Mouse (Mus musculus) liver, embryonic 14.5 days (tissue): ENCODE results near the gene Celsr2. TPM values are rescaled to one million over a fixed set of nuclear protein-coding genes. Genes with fewer than 3 reads are reported as not detected.

Experiments
- ATAC-seq: fragments of 200-750 bp; cut with Nextera tagmentation; 2 replicates; pipeline ENCODE4 v1.8.0; 2017; ENCODE audit warnings: moderate number of reproducible peaks, mild to moderate bottlenecking, moderate library complexity; ENCODE audit not compliant: insufficient read depth
- DNase-seq, 3 experiments: peaks; one replicate each; pipeline ENCODE4 v3.0.0-alpha.2; 2012 to 2013; ENCODE audit warnings: low read depth in 3 of 3, low spot score in 3 of 3
- H3K27ac ChIP-seq: fragments of 300-500 bp; sonication (generic); 2 replicates; pipeline ENCODE4 v1.5.1; 2014; ENCODE audit warnings: moderate library complexity, mild to moderate bottlenecking, control low read depth, inconsistent platforms
- H3K27me3 ChIP-seq: fragments of 300-500 bp; sonication (generic); 2 replicates; pipeline ENCODE4 v1.6.1; 2014; ENCODE audit warnings: mild to moderate bottlenecking, low read length, moderate library complexity; ENCODE audit not compliant: control insufficient read depth, insufficient read depth
- H3K36me3 ChIP-seq: fragments of 300-500 bp; sonication (generic); replicated peaks from 2 replicates; pipeline ENCODE4 v1.6.1; 2014; ENCODE audit warnings: low read depth; ENCODE audit not compliant: control insufficient read depth, insufficient read depth
- H3K4me1 ChIP-seq, 2 experiments: fragments of 200-500 bp in 1 of 2; fragments of 300-500 bp in 1 of 2; sonication (generic) in 1 of 2; replicated peaks; 2 replicates each; pipeline ENCODE4 v1.6.1; 2012 to 2014; ENCODE audit warnings: antibody characterized with exemption in 1 of 2, inconsistent platforms in 1 of 2, low read length in 1 of 2; ENCODE audit not compliant: control insufficient read depth in 2 of 2, insufficient read depth in 2 of 2
- H3K4me2 ChIP-seq: fragments of 300-500 bp; sonication (generic); 2 replicates; pipeline ENCODE4 v1.6.1; 2014; ENCODE audit warnings: low read depth, mild to moderate bottlenecking, control low read depth, moderate library complexity
- H3K4me3 ChIP-seq, 2 experiments: fragments of 200-500 bp in 1 of 2; fragments of 300-500 bp in 1 of 2; sonication (generic) in 1 of 2; 2 replicates each; pipeline ENCODE4 v1.5.1; 2012 to 2014; ENCODE audit warnings: low read depth in 2 of 2, low read length in 2 of 2, mild to moderate bottlenecking in 2 of 2, control low read depth in 1 of 2, inconsistent platforms in 1 of 2, moderate library complexity in 1 of 2; ENCODE audit not compliant: insufficient read depth in 1 of 2
- H3K9ac ChIP-seq: fragments of 300-500 bp; sonication (generic); replicated peaks from 2 replicates; pipeline ENCODE4 v1.6.1; 2014; ENCODE audit warnings: mild to moderate bottlenecking, control low read depth, moderate library complexity
- H3K9me3 ChIP-seq: fragments of 300-500 bp; sonication (generic); 2 replicates; pipeline ENCODE4 v1.6.1; 2016; ENCODE audit warnings: low read length, mixed read lengths; ENCODE audit not compliant: control insufficient read depth
- CTCF ChIP-seq: IDR thresholded peaks from 2 replicates; pipeline ENCODE4 v1.5.1; 2016; ENCODE audit warnings: antibody characterized with exemption, low read depth, control low read depth
- EP300 ChIP-seq: IDR thresholded peaks from 2 replicates; pipeline ENCODE4 v1.6.1; 2016; ENCODE audit warnings: antibody characterized with exemption, low read depth
- WGBS: fragments of 180-500 bp; shearing (Covaris S2); extraction: QIAGEN DNeasy Blood & Tissue Kit; methylation state at CpG from one replicate; pipeline ENCODE4 v1.1.7; 2014; ENCODE audit not compliant: insufficient replicate concordance; 5-methylcytosine and 5-hydroxymethylcytosine counted together
- polyA plus RNA-seq, 2 experiments: library from polyadenylated mRNA; depleted of rRNA in 1 of 2; stranded (reverse) in 1 of 2; unstranded in 1 of 2; fragments of >200 nt; fragmentation: Nextera tagmentation in 1 of 2; extraction: Ambion mirVana in 1 of 2; gene quantifications; 2 replicates each; pipeline versions ENCODE4 v1.2.1 to v1.2.3; 2012 to 2014

Gene Celsr2
- polyA plus RNA-seq, 2 experiments: 0.22 to 0.38 TPM

- no peak overlapping the region for H3K27ac ChIP-seq
- H3K9ac ChIP-seq: no peak overlapping the region
- WGBS: 53% methylated on average over 14 of the region's 14 CpGs
- H3K4me1 ChIP-seq: no peaks in the 10 kb centered on the region
- DNase-seq (no peak), ATAC-seq (no peak)
- H3K27me3 ChIP-seq: no peaks in the 10 kb centered on the region
- H3K9me3 ChIP-seq: no peaks in the 10 kb centered on the region
- H3K4me2 ChIP-seq: no peak overlapping the region
- no peak for TF ChIP-seq EP300
- no peak for TF ChIP-seq CTCF
- no peaks in the 10 kb centered on the region for H3K36me3 ChIP-seq
- H3K4me3 ChIP-seq: no peak overlapping the region
These were observed 9.6 kb downstream of the Celsr2 start for GRCm38 (mm10) chr3:108405536-108406305.

GRCm38 (mm10) chr3:108402528-108402920, 12.8 kb downstream of the Celsr2 start:
- no peaks in the 10 kb centered on the region for H3K4me1 ChIP-seq
- H3K27ac ChIP-seq: no peak overlapping the region
- no peak for TF ChIP-seq EP300
- no peak for TF ChIP-seq CTCF
- WGBS: 84% methylated on average over 15 of the region's 15 CpGs
- no peak overlapping the region for H3K9ac ChIP-seq
- H3K4me2 ChIP-seq: no peak overlapping the region
- H3K9me3 ChIP-seq: no peaks in the 10 kb centered on the region
- no peak overlapping the region for H3K4me3 ChIP-seq
- no peaks in the 10 kb centered on the region for H3K27me3 ChIP-seq
- ATAC-seq (no peak), DNase-seq (no peak)
- H3K36me3 ChIP-seq: no peaks in the 10 kb centered on the region

- H3K4me2 ChIP-seq: no peak overlapping the region
- H3K4me1 ChIP-seq: no peaks in the 10 kb centered on the region
- no peak overlapping the region for H3K27ac ChIP-seq
- 28% methylated on average over 22 of the region's 22 CpGs for WGBS
- TF ChIP-seq CTCF (peak; percentile 96), EP300 (no peak)
- no peaks in the 10 kb centered on the region for H3K27me3 ChIP-seq
- no peak overlapping the region for H3K9ac ChIP-seq
- H3K9me3 ChIP-seq: no peaks in the 10 kb centered on the region
- peak; percentile 43 to 59 (median 45) for DNase-seq
- no peak overlapping the region for H3K4me3 ChIP-seq
- H3K36me3 ChIP-seq: no peaks in the 10 kb centered on the region
- peak; percentile 56 for ATAC-seq
These were observed 13.4 kb downstream of the Celsr2 start for GRCm38 (mm10) chr3:108401692-108402527.

- Histone ChIP-seq H3K9ac (no peak overlapping the region), H3K36me3 (no peaks in the 10 kb centered on the region), H3K4me3 (no peak overlapping the region), H3K4me1 (no peaks in the 10 kb centered on the region), H3K27ac (no peak overlapping the region), H3K9me3 (no peaks in the 10 kb centered on the region), H3K4me2 (no peak overlapping the region), H3K27me3 (no peaks in the 10 kb centered on the region)
- DNase-seq (no peak), ATAC-seq (no peak)
- WGBS: 50% methylated on average over 5 of the region's 5 CpGs
- TF ChIP-seq CTCF (no peak), EP300 (no peak)
These were observed 14.9 kb downstream of the Celsr2 start for GRCm38 (mm10) chr3:108400442-108400841.

- ATAC-seq: no peak
- TF ChIP-seq CTCF (no peak), EP300 (no peak)
- DNase-seq: no peak
- no peaks in the 10 kb centered on the region for H3K27me3 ChIP-seq
- no peak overlapping the region for H3K27ac ChIP-seq
- H3K4me3 ChIP-seq: no peak overlapping the region
- H3K4me2 ChIP-seq: no peak overlapping the region
- H3K9me3 ChIP-seq: no peaks in the 10 kb centered on the region
- 81% methylated on average over 9 of the region's 9 CpGs for WGBS
- no peak overlapping the region for H3K9ac ChIP-seq
- H3K4me1 ChIP-seq: no peaks in the 10 kb centered on the region
- H3K36me3 ChIP-seq: no peaks in the 10 kb centered on the region
These were observed 17.1 kb downstream of the Celsr2 start for GRCm38 (mm10) chr3:108398281-108398680.
